Mouse (Mus musculus): ENCODE measurements at regions not wholly inside any gene's neighbourhood (a gene's known extent, or its start where the extent isn't known, plus 50 kb on each side); places are given as distances from the start of the nearest gene placed in this dataset.

DNA sequence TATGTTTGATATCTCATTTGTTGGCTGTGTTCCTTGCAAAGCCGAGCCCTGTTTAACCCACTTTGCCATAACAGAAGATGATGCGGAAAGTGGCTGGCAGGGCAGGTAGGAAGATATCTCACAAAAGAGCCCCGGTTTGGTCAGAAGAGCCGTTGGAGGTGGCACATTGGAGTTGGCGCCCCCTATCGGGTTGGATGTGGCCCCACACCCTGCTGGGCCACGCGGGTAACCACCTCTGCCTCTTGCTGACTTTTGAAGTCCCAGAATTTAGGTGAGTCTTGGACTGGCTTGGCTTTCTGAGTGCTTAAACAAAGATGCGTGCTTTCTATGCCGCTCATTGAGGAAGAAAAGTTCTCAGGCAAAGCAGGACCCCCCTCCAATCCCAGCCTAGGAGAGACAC, 56.1 kb downstream of the Gm4791 start:
- TF ChIP-seq MYOD1 (IDR thresholded peaks at IDR 0.05; ENCODE audit: control insufficient read depth, insufficient read length, low read depth) (no peak), CTCF (IDR thresholded peaks at IDR 0.05; ENCODE audit: control insufficient read depth, insufficient read depth, insufficient read length) (no peak), CEBPB (IDR thresholded peaks at IDR 0.05; ENCODE audit: low read depth) (no peak), USF1 (IDR thresholded peaks at IDR 0.05; ENCODE audit: low read depth) (no peak), MYOG (IDR thresholded peaks at IDR 0.05; ENCODE audit: control insufficient read depth, extremely low read depth, insufficient read length) (no peak), MAX (IDR thresholded peaks at IDR 0.05) (no peak), FOSL1 (IDR thresholded peaks at IDR 0.05; ENCODE audit: insufficient read depth, low read length, poor library complexity, severe bottlenecking) (no peak)
- Histone ChIP-seq H3ac (ENCODE audit: control insufficient read depth, insufficient read length, low read depth) (no peak overlapping the region), H3K79me3 (ENCODE audit: low read depth) (no peaks in the 10 kb centered on the region), H3K79me2 (ENCODE audit: control insufficient read depth, insufficient read depth) (no peaks in the 10 kb centered on the region), H3K4me3 (ENCODE audit: insufficient read depth, poor library complexity, severe bottlenecking) (no peak overlapping the region), H3K36me3 (ENCODE audit: control insufficient read depth, insufficient read depth) (no peaks in the 10 kb centered on the region), H3K27me3 (ENCODE audit: control insufficient read depth, insufficient read depth, insufficient read length) (no peaks in the 10 kb centered on the region)

DNA sequence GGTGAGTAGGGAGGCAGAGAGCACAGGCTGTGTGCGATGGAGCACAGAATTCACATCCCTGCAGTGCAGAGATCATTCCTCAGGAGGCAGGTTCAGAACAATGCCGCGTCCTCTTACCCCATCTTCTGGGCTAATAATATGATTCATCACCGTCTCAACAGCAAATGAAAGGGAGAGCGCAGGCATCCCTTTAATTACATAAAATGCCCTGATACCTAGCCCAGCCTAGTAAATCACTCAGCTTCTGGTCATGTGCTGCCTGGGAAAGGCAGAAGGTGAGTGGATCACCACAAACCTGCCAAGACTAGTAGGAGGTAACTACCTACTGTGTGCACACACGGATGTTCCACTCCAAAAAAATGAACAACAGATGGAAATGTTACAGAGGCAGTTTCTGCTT, 57.0 kb downstream of the Gm4791 start:
- TF ChIP-seq CTCF (IDR thresholded peaks at IDR 0.05; ENCODE audit: control insufficient read depth, insufficient read depth, insufficient read length) (no peak), USF1 (IDR thresholded peaks at IDR 0.05; ENCODE audit: low read depth) (no peak), MYOG (IDR thresholded peaks at IDR 0.05; ENCODE audit: control insufficient read depth, extremely low read depth, insufficient read length) (no peak), MYOD1 (IDR thresholded peaks at IDR 0.05; ENCODE audit: control insufficient read depth, insufficient read length, low read depth) (no peak)
- Histone ChIP-seq H3K79me3 (ENCODE audit: low read depth) (no peaks in the 10 kb centered on the region), H3ac (ENCODE audit: control insufficient read depth, insufficient read length, low read depth) (no peak overlapping the region), H3K79me2 (ENCODE audit: control insufficient read depth, insufficient read depth) (no peaks in the 10 kb centered on the region), H3K4me3 (ENCODE audit: insufficient read depth, poor library complexity, severe bottlenecking) (no peak overlapping the region), H3K27me3 (ENCODE audit: control insufficient read depth, insufficient read depth, insufficient read length) (no peaks in the 10 kb centered on the region), H3K36me3 (ENCODE audit: control insufficient read depth, insufficient read depth) (no peaks in the 10 kb centered on the region)

DNA sequence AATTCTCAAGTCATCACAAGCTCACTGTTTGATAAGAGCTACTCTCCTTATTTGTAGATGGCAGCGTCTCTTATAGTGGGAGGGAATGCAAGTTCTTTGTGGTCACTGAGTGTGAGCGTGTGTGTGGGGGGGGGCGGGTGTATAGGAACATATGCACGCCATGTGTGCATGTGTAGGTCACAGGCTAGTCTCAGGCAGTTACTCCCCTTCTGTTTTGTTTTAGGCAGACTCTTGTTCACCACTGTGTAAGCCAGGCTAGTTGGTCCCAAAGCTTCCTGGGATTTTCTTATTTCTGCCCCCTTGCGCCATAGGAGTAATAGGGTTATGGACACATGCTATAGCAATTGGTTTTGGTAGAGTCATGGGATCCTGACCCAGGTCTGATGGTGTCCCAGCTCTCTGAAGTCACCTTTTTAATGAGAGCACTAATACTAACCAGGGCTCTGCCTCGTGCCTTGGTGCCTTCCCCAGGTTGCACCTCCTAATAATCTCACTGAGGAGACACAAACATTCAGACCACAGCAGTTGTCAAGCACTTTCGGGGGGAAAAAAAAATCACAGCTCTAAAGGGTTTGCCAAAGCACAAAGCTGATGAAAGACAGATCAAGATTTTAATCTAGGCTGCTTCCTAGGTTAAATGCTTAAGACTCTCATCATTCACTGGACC, 60.9 kb downstream of the Gm4791 start:
- H3ac ChIP-seq (ENCODE audit: control insufficient read depth, insufficient read length, low read depth) = no peak overlapping the region

DNA sequence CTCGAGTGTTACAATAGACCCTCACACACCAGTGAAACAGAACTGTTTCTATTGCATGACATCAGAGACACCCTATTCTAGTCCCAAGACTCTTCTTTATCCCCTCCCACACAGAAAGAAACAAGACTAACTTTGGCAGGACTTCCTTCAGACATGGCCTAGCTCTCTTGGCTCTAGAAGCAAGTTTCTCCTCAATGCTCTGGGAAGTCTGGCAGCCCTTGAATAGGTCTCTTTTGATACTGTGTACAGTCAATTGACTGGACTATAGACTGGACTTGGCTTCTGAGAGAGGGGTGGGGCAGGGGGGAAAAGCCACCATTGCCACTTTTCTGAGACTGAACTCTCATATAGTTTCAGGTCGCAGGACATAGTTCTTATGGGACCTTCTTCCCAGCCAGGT, 62.2 kb downstream of the Gm4791 start:
- Histone ChIP-seq H3K27me3 (ENCODE audit: control insufficient read depth, insufficient read depth, insufficient read length) (no peaks in the 10 kb centered on the region), H3K79me2 (ENCODE audit: control insufficient read depth, insufficient read depth) (no peaks in the 10 kb centered on the region), H3K79me3 (ENCODE audit: low read depth) (no peaks in the 10 kb centered on the region), H3K4me3 (ENCODE audit: insufficient read depth, poor library complexity, severe bottlenecking) (no peak overlapping the region), H3ac (ENCODE audit: control insufficient read depth, insufficient read length, low read depth) (no peak overlapping the region), H3K36me3 (ENCODE audit: control insufficient read depth, insufficient read depth) (no peaks in the 10 kb centered on the region)
- TF ChIP-seq USF1 (IDR thresholded peaks at IDR 0.05; ENCODE audit: low read depth) (no peak), CEBPB (IDR thresholded peaks at IDR 0.05; ENCODE audit: low read depth) (no peak), MYOG (IDR thresholded peaks at IDR 0.05; ENCODE audit: control insufficient read depth, extremely low read depth, insufficient read length) (no peak), MYOD1 (IDR thresholded peaks at IDR 0.05; ENCODE audit: control insufficient read depth, insufficient read length, low read depth) (no peak), FOSL1 (IDR thresholded peaks at IDR 0.05; ENCODE audit: insufficient read depth, low read length, poor library complexity, severe bottlenecking) (no peak), MAX (IDR thresholded peaks at IDR 0.05) (no peak), CTCF (IDR thresholded peaks at IDR 0.05; ENCODE audit: control insufficient read depth, insufficient read depth, insufficient read length) (no peak)

More for the DNA sequence above, 60.9 kb downstream of the Gm4791 start:
- no peaks in the 10 kb centered on the region for H3K36me3 ChIP-seq (ENCODE audit: control insufficient read depth, insufficient read depth)
- TF ChIP-seq USF1 (IDR thresholded peaks at IDR 0.05; ENCODE audit: low read depth) (no peak), FOSL1 (IDR thresholded peaks at IDR 0.05; ENCODE audit: insufficient read depth, low read length, poor library complexity, severe bottlenecking) (no peak), CTCF (IDR thresholded peaks at IDR 0.05; ENCODE audit: control insufficient read depth, insufficient read depth, insufficient read length) (no peak), CEBPB (IDR thresholded peaks at IDR 0.05; ENCODE audit: low read depth) (no peak), MYOG (IDR thresholded peaks at IDR 0.05; ENCODE audit: control insufficient read depth, extremely low read depth, insufficient read length) (no peak), MAX (IDR thresholded peaks at IDR 0.05) (no peak), MYOD1 (IDR thresholded peaks at IDR 0.05; ENCODE audit: control insufficient read depth, insufficient read length, low read depth) (no peak)
- no peaks in the 10 kb centered on the region for H3K79me2 ChIP-seq (ENCODE audit: control insufficient read depth, insufficient read depth)
- H3K4me3 ChIP-seq (ENCODE audit: insufficient read depth, poor library complexity, severe bottlenecking) = no peak overlapping the region
- no peaks in the 10 kb centered on the region for H3K79me3 ChIP-seq (ENCODE audit: low read depth)
- H3K27me3 ChIP-seq (ENCODE audit: control insufficient read depth, insufficient read depth, insufficient read length) = no peaks in the 10 kb centered on the region

DNA sequence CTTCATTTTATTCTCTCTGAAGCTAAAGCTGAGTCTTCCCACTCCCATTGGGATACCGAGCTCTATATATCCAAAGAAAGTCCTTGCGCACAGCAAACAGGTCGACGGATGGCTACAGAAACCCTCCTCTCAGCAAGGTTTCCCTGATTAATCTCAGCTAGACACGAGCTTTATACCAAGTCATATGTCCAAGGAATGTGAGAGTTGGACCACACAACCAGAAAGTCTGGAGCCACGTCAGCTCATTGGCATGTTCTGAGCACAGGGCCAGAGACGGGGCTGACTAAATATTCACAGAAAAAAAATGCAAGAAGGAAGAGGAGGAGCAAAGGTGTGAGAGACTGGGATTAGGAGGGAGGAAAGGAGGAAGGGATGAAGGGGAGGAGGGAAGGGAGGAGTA, 64.0 kb downstream of the Gm4791 start:
- no peaks in the 10 kb centered on the region for H3K79me2 ChIP-seq (ENCODE audit: control insufficient read depth, insufficient read depth)
- no peaks in the 10 kb centered on the region for H3K36me3 ChIP-seq (ENCODE audit: control insufficient read depth, insufficient read depth)
- no peaks in the 10 kb centered on the region for H3K79me3 ChIP-seq (ENCODE audit: low read depth)
- no peak overlapping the region for H3ac ChIP-seq (ENCODE audit: control insufficient read depth, insufficient read length, low read depth)
- H3K27me3 ChIP-seq (ENCODE audit: control insufficient read depth, insufficient read depth, insufficient read length) = no peaks in the 10 kb centered on the region
- TF ChIP-seq MYOG (IDR thresholded peaks at IDR 0.05; ENCODE audit: control insufficient read depth, extremely low read depth, insufficient read length) (no peak), FOSL1 (IDR thresholded peaks at IDR 0.05; ENCODE audit: insufficient read depth, low read length, poor library complexity, severe bottlenecking) (no peak), MYOD1 (IDR thresholded peaks at IDR 0.05; ENCODE audit: control insufficient read depth, insufficient read length, low read depth) (no peak), CTCF (IDR thresholded peaks at IDR 0.05; ENCODE audit: control insufficient read depth, insufficient read depth, insufficient read length) (no peak), CEBPB (IDR thresholded peaks at IDR 0.05; ENCODE audit: low read depth) (no peak), USF1 (IDR thresholded peaks at IDR 0.05; ENCODE audit: low read depth) (no peak), MAX (IDR thresholded peaks at IDR 0.05) (no peak)
- no peak overlapping the region for H3K4me3 ChIP-seq (ENCODE audit: insufficient read depth, poor library complexity, severe bottlenecking)

DNA sequence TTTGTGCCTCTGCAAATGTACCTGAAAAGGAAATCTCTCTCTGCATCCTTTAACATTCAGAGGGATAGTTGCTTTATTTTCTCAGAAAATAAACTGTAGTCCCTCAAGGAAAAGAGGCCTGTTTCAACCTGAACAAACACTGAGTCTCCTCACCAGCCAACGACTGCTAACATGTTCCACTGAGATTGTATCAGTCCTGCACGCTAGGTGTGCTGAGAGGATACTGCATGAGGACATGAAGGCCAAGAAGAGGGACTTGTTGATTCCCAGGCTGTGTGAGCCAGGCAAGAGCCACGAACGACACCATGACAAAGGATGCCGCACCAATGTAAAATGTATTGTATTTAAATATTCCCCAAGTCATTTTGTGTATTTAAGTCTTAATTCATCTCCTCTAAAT, 65.2 kb downstream of the Gm4791 start:
- no peak overlapping the region for H3ac ChIP-seq (ENCODE audit: control insufficient read depth, insufficient read length, low read depth)
- no peaks in the 10 kb centered on the region for H3K79me3 ChIP-seq (ENCODE audit: low read depth)
- H3K36me3 ChIP-seq (ENCODE audit: control insufficient read depth, insufficient read depth) = no peaks in the 10 kb centered on the region
- TF ChIP-seq FOSL1 (IDR thresholded peaks at IDR 0.05; ENCODE audit: insufficient read depth, low read length, poor library complexity, severe bottlenecking) (no peak), CEBPB (IDR thresholded peaks at IDR 0.05; ENCODE audit: low read depth) (no peak), MYOG (IDR thresholded peaks at IDR 0.05; ENCODE audit: control insufficient read depth, extremely low read depth, insufficient read length) (no peak), USF1 (IDR thresholded peaks at IDR 0.05; ENCODE audit: low read depth) (no peak), MYOD1 (IDR thresholded peaks at IDR 0.05; ENCODE audit: control insufficient read depth, insufficient read length, low read depth) (no peak), CTCF (IDR thresholded peaks at IDR 0.05; ENCODE audit: control insufficient read depth, insufficient read depth, insufficient read length) (no peak), MAX (IDR thresholded peaks at IDR 0.05) (no peak)
- H3K79me2 ChIP-seq (ENCODE audit: control insufficient read depth, insufficient read depth) = no peaks in the 10 kb centered on the region
- no peak overlapping the region for H3K4me3 ChIP-seq (ENCODE audit: insufficient read depth, poor library complexity, severe bottlenecking)
- no peaks in the 10 kb centered on the region for H3K27me3 ChIP-seq (ENCODE audit: control insufficient read depth, insufficient read depth, insufficient read length)
